Mouse (Mus musculus): ENCODE measurements around the gene Nicn1.
A peak's percentile ranks its signal among the peaks of the same experiment; 100 is the strongest.
"Not testable (repeated sequence)": the region's sequence is repeated elsewhere in the genome, so short reads cannot be mapped to it uniquely, and the experiment has no call there.

Gene Nicn1

GRCm38 (mm10) chr9:108280071-108280828 lies 10.0 kb upstream of the Nicn1 start:
- peak; percentile 76 for DNase-seq (ENCODE audit: low spot score)

- DNase-seq (ENCODE audit: low spot score) = peak; percentile 83
Measured at GRCm38 (mm10) chr9:108284410-108284809, 5.8 kb upstream of the Nicn1 start.

DNA sequence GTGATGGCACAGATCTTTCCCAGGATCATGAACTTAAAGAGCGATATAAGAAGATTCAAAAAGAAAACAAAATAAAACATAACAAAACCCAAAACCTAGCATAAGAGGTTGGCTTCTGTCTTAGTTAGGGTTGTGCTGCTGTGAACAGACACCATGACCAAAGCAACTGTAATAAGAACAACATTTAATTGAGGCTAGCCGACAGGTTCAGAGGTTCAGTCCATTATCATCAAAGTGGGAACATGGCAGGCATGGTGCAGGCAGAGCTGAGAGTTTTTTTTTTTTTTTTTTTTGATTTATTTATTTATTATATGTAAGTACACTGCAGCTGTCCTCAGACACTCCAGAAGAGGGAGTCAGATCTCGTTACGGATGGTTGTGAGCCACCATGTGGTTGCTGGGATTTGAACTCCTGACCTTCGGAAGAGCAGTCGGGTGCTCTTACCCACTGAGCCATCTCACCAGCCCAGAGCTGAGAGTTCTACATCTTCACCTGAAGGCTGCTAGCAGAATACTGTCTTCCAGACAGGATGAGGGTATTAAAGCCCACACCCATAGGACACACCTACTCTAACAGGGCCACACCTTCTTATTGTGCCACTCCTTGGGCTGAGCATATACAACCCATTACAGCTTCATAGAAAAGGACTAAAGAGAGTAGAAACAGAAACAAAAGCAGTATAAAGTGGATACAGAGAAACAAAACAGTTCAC lies 2.5 kb upstream of the Nicn1 start:
- DNase-seq (ENCODE audit: low spot score) = not testable (repeated sequence)

DNA sequence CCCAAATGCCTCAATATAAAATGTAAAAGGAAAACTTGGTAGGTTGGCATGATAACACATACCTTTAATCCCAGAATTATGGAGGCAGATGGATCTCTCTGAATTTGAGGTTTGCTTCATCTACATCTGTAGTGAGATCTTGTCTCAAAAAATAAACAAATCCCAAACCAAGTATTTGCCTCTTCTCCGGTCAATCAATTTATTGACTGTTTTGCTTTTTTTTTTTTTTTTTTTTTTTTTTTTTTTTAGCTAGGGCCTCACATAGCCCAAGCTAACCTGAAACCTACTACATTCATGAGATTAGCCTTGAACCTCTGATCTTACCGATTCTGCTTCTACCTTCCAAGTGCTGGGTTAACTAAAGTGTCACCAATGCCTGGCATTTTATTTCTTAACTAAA lies 882 bp upstream of the Nicn1 start:
- no peak for DNase-seq (ENCODE audit: low spot score)

- DNase-seq (ENCODE audit: low spot score) = no peak
Measured at GRCm38 (mm10) chr9:108290773-108291172, 544 bp downstream of the Nicn1 start.

GRCm38 (mm10) chr9:108296453-108297355 lies 6.5 kb downstream of the Nicn1 start, which contains the start of gene Amt:
Gene Amt (plus strand): TSS chr9:108296853.
- DNase-seq (ENCODE audit: low spot score) = peak; percentile 71

DNA sequence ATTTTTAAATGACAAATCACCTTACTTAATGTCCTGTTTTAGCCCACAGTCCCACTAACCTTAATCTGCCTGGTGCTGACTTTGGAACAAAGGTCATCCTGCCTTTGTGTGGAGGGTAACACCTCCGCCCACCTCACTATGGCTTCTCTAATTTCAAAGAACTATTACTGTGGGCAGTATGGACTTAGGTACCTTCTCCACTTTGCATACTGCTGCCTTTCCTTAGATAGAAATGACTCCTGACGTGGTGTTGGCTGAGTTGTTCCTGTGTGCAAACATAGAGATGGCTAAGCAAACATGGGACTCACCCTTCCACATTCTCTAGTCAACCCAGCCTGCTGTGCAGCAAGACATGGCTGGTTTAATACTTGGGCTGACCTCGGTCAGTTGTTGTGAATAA lies 11.6 kb downstream of the Nicn1 start:
- DNase-seq (ENCODE audit: low spot score) = peak; percentile 57

DNA sequence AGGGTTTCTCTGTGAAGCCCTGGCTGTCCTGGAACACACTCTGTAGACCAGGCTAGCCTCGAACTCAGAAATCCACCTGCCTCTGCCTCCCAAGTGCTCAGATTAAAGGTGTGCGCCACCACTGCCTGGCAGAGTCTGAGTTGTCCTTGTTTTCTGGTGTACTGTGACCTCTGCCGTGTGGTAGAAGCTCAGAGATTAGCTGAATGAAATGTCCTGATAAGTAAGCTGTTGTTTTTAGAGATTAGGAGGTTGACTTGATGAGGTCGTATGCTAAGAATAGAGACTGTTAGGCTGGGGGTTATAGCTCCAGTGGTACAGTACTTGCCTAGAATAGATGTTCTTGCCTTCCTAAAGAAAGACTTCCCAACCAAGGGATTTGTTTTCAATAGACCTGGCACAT lies 14.5 kb downstream of the Nicn1 start:
- no peak for DNase-seq (ENCODE audit: low spot score)

DNA sequence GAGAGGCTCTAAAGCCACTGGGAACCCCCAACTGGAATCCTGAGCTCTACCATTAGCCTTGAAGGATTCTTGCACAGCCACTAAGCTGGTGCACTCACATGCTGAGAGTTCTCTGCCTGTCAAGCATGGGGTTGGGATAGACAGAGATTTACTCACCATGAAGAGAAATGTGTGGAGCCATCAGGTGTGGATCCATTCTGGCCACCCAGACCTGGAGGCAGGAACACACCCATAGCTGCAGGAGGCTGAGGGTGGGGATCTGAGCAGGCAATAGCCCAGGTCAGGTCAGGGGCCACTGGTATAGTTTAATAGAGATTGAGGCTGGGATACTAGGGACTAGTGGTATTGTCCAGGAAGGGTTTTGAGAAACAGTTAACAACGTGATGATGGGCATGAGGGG lies 14.9 kb downstream of the Nicn1 start:
- DNase-seq (ENCODE audit: low spot score) = no peak

GRCm38 (mm10) chr9:108305629-108306520 lies 15.6 kb downstream of the Nicn1 start, which contains the start of the genes Rhoa and Tcta:
Gene Rhoa (plus strand): TSS chr9:108306129.
Gene Tcta (minus strand): TSS chr9:108306160.
- DNase-seq (ENCODE audit: low spot score) = peak; percentile 98

DNA sequence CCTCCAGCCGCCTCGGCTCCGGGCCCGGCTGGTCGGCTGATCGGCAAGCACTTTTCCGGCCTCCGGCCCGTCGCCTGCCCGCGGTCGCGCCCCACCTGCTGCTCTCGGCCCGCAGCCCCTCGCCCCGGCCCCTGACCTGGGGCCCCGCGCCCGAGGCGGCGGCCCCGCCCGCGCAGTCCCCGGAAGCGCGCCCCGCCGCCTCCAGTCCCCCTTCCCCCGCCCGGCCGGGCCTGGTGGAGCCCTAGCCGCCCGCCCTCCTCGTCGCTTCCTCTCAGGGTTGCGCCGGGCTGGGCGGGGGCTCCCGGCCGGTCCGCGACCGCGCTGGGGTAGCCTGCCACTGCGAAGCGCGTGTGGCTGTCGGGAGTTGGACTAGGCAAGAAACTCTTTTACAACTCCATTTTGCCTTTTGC lies 16.3 kb downstream of the Nicn1 start:
- peak; percentile 83 for DNase-seq (ENCODE audit: low spot score)

GRCm38 (mm10) chr9:108307021-108307807 lies 17.0 kb downstream of the Nicn1 start:
- DNase-seq (ENCODE audit: low spot score) = no peak

GRCm38 (mm10) chr9:108308141-108308540 lies 17.9 kb downstream of the Nicn1 start:
- no peak for DNase-seq (ENCODE audit: low spot score)

- no peak for DNase-seq (ENCODE audit: low spot score)
Measured at GRCm38 (mm10) chr9:108317572-108317971, 27.3 kb downstream of the Nicn1 start.

GRCm38 (mm10) chr9:108318462-108318861 lies 28.2 kb downstream of the Nicn1 start:
- no peak for DNase-seq (ENCODE audit: low spot score)

- DNase-seq (ENCODE audit: low spot score) = not testable (repeated sequence)
Measured at GRCm38 (mm10) chr9:108322054-108322453, 31.8 kb downstream of the Nicn1 start.

DNA sequence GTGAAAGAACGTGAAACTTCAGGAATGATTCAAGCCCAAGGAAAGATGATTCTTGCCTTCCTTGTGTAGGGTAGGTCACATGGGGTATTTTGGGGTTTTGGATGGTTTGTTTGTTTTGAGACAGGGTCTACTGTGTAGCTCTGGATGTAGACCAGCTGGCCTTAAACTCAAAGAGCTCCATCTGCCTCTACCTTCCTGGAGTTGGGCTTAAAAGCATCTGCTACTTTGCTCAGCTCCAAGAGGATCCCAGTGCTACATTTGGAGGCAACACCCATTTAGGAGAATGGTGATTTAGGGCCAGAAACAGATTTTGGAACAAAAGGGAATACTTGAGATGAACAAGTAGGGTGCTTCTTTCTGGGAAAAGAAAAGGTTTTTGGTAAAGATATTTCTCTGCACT lies 34.6 kb downstream of the Nicn1 start:
- no peak for DNase-seq (ENCODE audit: low spot score)

DNA sequence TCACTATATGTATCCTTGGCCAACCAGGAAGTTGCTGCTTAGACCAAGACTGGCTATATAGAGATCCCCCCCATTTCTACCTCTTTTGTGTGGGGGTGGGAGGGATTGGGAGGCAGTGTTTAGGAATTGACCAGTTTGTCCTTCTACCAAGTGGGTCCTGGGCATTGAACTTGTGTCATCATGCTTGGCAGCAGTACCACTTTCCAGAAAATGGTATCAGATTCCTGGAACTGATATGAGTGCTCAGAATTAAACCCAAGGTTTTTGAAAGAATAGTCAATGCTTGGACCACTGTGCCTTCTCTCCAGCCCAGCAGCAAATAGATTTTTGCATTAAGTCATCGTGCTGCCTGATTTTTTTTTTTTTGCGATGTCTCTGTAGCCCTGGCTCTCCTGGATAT lies 35.6 kb downstream of the Nicn1 start:
- no peak for DNase-seq (ENCODE audit: low spot score)

GRCm38 (mm10) chr9:108337848-108338550 lies 47.8 kb downstream of the Nicn1 start:
- DNase-seq (ENCODE audit: low spot score) = no peak

- DNase-seq (ENCODE audit: low spot score) = no peak
Measured at GRCm38 (mm10) chr9:108338551-108338885, 48.3 kb downstream of the Nicn1 start.

Data from urinary bladder, postnatal 14 days (tissue).